Mouse (Mus musculus) heart, embryonic 15.5 days (tissue): ENCODE data around the gene Olfr127. TPM values are rescaled to one million over a fixed set of nuclear protein-coding genes. Genes with fewer than 3 reads are reported as not detected.
A peak's percentile ranks its signal among the peaks of the same experiment; 100 is the strongest.
"Not testable (repeated sequence)": the region's sequence is repeated elsewhere in the genome, so short reads cannot be mapped to it uniquely, and the experiment has no call there.

Source experiments
- ATAC-seq: fragments of 200-750 bp; cut with Nextera tagmentation; replicated peaks from 2 replicates; pipeline ENCODE4 v1.8.0; 2017; ENCODE audit warnings: low read depth, moderate TSS enrichment; ENCODE audit not compliant: insufficient number of reproducible peaks, insufficient read depth, low FRiP score
- H3K27ac ChIP-seq: fragments of 300-500 bp; sonication (generic); 2 replicates; pipeline ENCODE4 v1.5.1; 2015; ENCODE audit warnings: mild to moderate bottlenecking, inconsistent platforms
- H3K27me3 ChIP-seq: fragments of 300-500 bp; sonication (generic); 2 replicates; pipeline ENCODE4 v1.6.1; 2015; ENCODE audit warnings: inconsistent platforms
- H3K36me3 ChIP-seq: fragments of 300-500 bp; sonication (generic); 2 replicates; pipeline ENCODE4 v1.6.1; 2015; ENCODE audit warnings: mild to moderate bottlenecking, inconsistent platforms
- H3K4me1 ChIP-seq: fragments of 300-500 bp; sonication (generic); replicated peaks from 2 replicates; pipeline ENCODE4 v1.6.1; 2015; ENCODE audit warnings: inconsistent platforms
- H3K4me2 ChIP-seq: fragments of 300-500 bp; sonication (generic); 2 replicates; pipeline ENCODE4 v1.6.1; 2015; ENCODE audit warnings: inconsistent platforms, mild to moderate bottlenecking, moderate library complexity
- H3K4me3 ChIP-seq: fragments of 300-500 bp; sonication (generic); 2 replicates; pipeline ENCODE4 v1.5.1; 2015; ENCODE audit warnings: mild to moderate bottlenecking, inconsistent platforms
- H3K9ac ChIP-seq: fragments of 300-500 bp; sonication (generic); 2 replicates; pipeline ENCODE4 v1.6.1; 2015; ENCODE audit warnings: mild to moderate bottlenecking, inconsistent platforms
- H3K9me3 ChIP-seq: fragments of 300-500 bp; sonication (generic); replicated peaks from 2 replicates; pipeline ENCODE4 v1.6.1; 2016; ENCODE audit warnings: inconsistent platforms
- WGBS: fragments of 180-500 bp; shearing (Covaris S2); methylation state at CpG from one replicate; pipeline ENCODE4 v1.1.7; 2015; ENCODE audit warnings: mixed read lengths; 5-methylcytosine and 5-hydroxymethylcytosine counted together
- polyA plus RNA-seq: library from polyadenylated mRNA; unstranded; fragments of >200 nt; fragmentation: Nextera tagmentation; extraction: Ambion mirVana; gene quantifications from 2 replicates; pipeline ENCODE4 v1.2.1, GENCODE M21; 2015

The Olfr127 gene
- not detected in 2 replicates for polyA plus RNA-seq

- H3K4me1 ChIP-seq, result no peaks in the 10 kb centered on the region
- no peak within 1 kb of the TSS for H3K4me2 ChIP-seq
- WGBS, result 43% methylated on average over 1 of the region's 1 CpGs
- H3K27me3 ChIP-seq, result no peaks in the 10 kb centered on the region
- no peak within 1 kb of the TSS for H3K4me3 ChIP-seq
- no peak for ATAC-seq
- H3K36me3 ChIP-seq, result no peaks in the 10 kb centered on the region
- no peak within 1 kb of the TSS for H3K27ac ChIP-seq
- no peak within 1 kb of the TSS for H3K9ac ChIP-seq
- H3K9me3 ChIP-seq, result no peaks in the 10 kb centered on the region
These were observed at the start of gene Olfr127 for GRCm38 (mm10) chr17:37900137-37900536. TSS of gene Olfr127 (plus strand) at chr17:37900437.

GRCm38 (mm10) chr17:37863901-37864300 lies 36.3 kb upstream of the Olfr127 start:
- Histone ChIP-seq H3K27me3 (no peaks in the 10 kb centered on the region), H3K36me3 (no peaks in the 10 kb centered on the region), H3K9me3 (no peaks in the 10 kb centered on the region), H3K9ac (no peak overlapping the region), H3K27ac (no peak overlapping the region), H3K4me3 (no peak overlapping the region), H3K4me1 (no peaks in the 10 kb centered on the region), H3K4me2 (no peak overlapping the region)
- WGBS, result 60% methylated on average over 2 of the region's 2 CpGs
- ATAC-seq, result no peak

GRCm38 (mm10) chr17:37869676-37870205 lies 30.5 kb upstream of the Olfr127 start:
- Histone ChIP-seq H3K9me3 (no peaks in the 10 kb centered on the region), H3K27ac (no peak overlapping the region), H3K27me3 (no peaks in the 10 kb centered on the region), H3K4me2 (peak overlapping the region; percentile 32; the same call in 1 of the 2 replicates), H3K4me3 (no peak overlapping the region), H3K9ac (no peak overlapping the region), H3K36me3 (no peaks in the 10 kb centered on the region), H3K4me1 (no peaks in the 10 kb centered on the region)
- WGBS, result 20% methylated on average over 8 of the region's 8 CpGs
- ATAC-seq, result no peak

- no peak overlapping the region for H3K9ac ChIP-seq
- H3K27ac ChIP-seq, result no peak overlapping the region
- H3K27me3 ChIP-seq, result no peaks in the 10 kb centered on the region
- no peaks in the 10 kb centered on the region for H3K9me3 ChIP-seq
- no peak for ATAC-seq
- H3K36me3 ChIP-seq, result no peaks in the 10 kb centered on the region
- H3K4me1 ChIP-seq, result no peaks in the 10 kb centered on the region
- 71% methylated on average over 3 of the region's 3 CpGs for WGBS
- H3K4me2 ChIP-seq, result no peak overlapping the region
- H3K4me3 ChIP-seq, result no peak overlapping the region
These were observed 26.4 kb upstream of the Olfr127 start for GRCm38 (mm10) chr17:37873830-37874229.

GRCm38 (mm10) chr17:37906821-37907220 lies 6.6 kb downstream of the Olfr127 start:
- H3K4me2 ChIP-seq, H3K27ac ChIP-seq, H3K9me3 ChIP-seq, H3K9ac ChIP-seq, ATAC-seq, H3K36me3 ChIP-seq, H3K4me1 ChIP-seq, H3K27me3 ChIP-seq, H3K4me3 ChIP-seq: not testable (repeated sequence)
- WGBS, result 51% methylated on average over 8 of the region's 8 CpGs

GRCm38 (mm10) chr17:37920248-37920647 lies 20.0 kb downstream of the Olfr127 start, which contains the start of gene Olfr128:
TSS of gene Olfr128 (plus strand) at chr17:37920548.
- no peak within 1 kb of the TSS for H3K4me3 ChIP-seq
- no peaks in the 10 kb centered on the region for H3K9me3 ChIP-seq
- H3K36me3 ChIP-seq, result no peaks in the 10 kb centered on the region
- H3K27me3 ChIP-seq, result no peaks in the 10 kb centered on the region
- H3K9ac ChIP-seq, result no peak within 1 kb of the TSS
- no peak within 1 kb of the TSS for H3K4me2 ChIP-seq
- H3K4me1 ChIP-seq, result no peaks in the 10 kb centered on the region
- H3K27ac ChIP-seq, result no peak within 1 kb of the TSS
- no peak for ATAC-seq

- Histone ChIP-seq H3K27me3 (no peaks in the 10 kb centered on the region), H3K27ac (no peak within 1 kb of the TSS), H3K9ac (no peak within 1 kb of the TSS), H3K4me1 (no peaks in the 10 kb centered on the region), H3K9me3 (no peaks in the 10 kb centered on the region), H3K36me3 (no peaks in the 10 kb centered on the region), H3K4me2 (no peak within 1 kb of the TSS), H3K4me3 (no peak within 1 kb of the TSS)
- no peak for ATAC-seq
- WGBS, result 68% methylated on average over 2 of the region's 2 CpGs
These were observed 52.7 kb downstream of the Olfr127 start, which contains the start of gene Olfr761 for GRCm38 (mm10) chr17:37952979-37953378. TSS of gene Olfr761 (minus strand) at chr17:37953079.

Other genes with a start within 250 kb of the Olfr127 start
- not detected in 2 replicates for gene Olfr117, start 236.7 kb upstream of the Olfr127 start, polyA plus RNA-seq
- gene Olfr118, start 233.4 kb upstream of the Olfr127 start, polyA plus RNA-seq, result not detected in 2 replicates
- gene Olfr119, start 203.9 kb upstream of the Olfr127 start, polyA plus RNA-seq, result not detected in 2 replicates
- gene Olfr120, start 178.6 kb upstream of the Olfr127 start, polyA plus RNA-seq, result not detected in 2 replicates
- gene Olfr121, start 151.6 kb upstream of the Olfr127 start, polyA plus RNA-seq, result not detected in 2 replicates
- gene Olfr122, start 131.8 kb upstream of the Olfr127 start, polyA plus RNA-seq, result not detected in 2 replicates
- not detected in 2 replicates for gene Olfr123, start 106.9 kb upstream of the Olfr127 start, polyA plus RNA-seq
- not detected in 2 replicates for gene Olfr124, start 100.5 kb upstream of the Olfr127 start, polyA plus RNA-seq
- gene Olfr125, start 67.5 kb upstream of the Olfr127 start, polyA plus RNA-seq, result not detected in 2 replicates
- gene Olfr126, start 53.0 kb upstream of the Olfr127 start, polyA plus RNA-seq, result not detected in 2 replicates
- not detected in 2 replicates for gene Olfr128, start 20.1 kb downstream of the Olfr127 start, polyA plus RNA-seq
- gene Olfr761, start 52.6 kb downstream of the Olfr127 start, polyA plus RNA-seq, result not detected in 2 replicates
- gene Olfr129, start 159.6 kb downstream of the Olfr127 start, polyA plus RNA-seq, result not detected in 2 replicates
- gene Olfr130, start 163.5 kb downstream of the Olfr127 start, polyA plus RNA-seq, result not detected in 2 replicates
- not detected in 2 replicates for gene Olfr131, start 188.3 kb downstream of the Olfr127 start, polyA plus RNA-seq
- gene Olfr132, start 234.1 kb downstream of the Olfr127 start, polyA plus RNA-seq, result not detected in 2 replicates
- not detected in 2 replicates for gene Olfr133, start 244.8 kb downstream of the Olfr127 start, polyA plus RNA-seq